Mouse (Mus musculus): Measurements from ENCODE around the gene Gprc5a.

The Gprc5a gene

DNA sequence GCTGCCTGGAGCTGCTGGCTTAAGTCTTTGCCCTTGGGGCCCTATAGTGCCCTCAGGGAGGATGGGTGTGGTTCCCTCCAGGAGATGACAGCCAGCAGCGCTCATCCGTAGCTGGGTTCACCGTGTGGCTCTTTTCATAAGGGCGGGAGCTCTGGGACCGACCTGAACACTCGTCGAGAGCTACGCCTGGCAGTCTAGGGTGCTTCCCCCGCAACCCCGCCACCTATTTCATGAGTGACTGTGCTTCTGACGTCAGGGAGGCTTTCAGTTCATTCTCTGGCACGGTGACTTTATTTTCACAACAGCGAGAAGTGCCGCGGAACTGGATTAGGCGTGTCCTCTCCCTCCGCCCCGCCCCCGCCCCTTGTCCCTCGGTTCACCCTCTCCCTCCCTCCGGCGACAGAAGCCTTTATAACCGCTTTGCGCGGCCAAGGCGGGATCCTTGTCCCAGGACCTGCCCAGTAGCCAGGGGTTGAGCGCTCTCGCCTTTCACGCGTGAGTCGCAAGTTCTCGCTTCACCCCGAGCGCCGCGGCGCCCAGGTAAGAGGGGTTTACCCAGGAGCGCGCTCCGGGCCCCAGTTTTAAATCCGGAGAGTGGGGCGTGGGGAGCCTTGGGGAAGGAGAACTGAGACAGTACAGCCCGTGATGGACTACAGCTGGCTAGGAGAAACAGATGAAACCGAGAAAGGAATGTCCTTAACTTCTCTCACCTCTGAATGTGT, at the start of gene Gprc5a:
Gene Gprc5a (plus strand): TSS at position 416 of the 722 bp plus-strand sequence.
- no peak for DNase-seq (ENCODE audit: low spot score in 2 of 2)

DNA sequence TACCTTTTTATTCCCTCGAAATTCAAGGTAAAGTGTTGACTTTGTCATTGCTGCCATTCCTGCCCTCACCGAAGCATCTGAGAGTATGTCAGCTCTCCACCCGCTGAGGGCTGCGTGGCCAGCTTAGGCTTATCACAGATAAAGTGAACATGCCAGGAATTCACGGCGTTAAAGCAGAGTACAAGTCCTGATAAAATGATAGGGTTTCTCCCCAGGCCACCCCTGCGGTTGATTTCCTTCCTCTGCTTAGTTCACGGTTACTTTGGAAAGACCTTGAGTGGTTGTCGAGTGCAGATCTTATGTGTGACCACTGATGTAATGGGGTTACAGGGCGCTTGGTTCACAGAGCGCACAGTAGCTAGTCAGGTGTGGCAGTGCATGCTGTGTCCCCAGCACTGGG, 48.2 kb upstream of the Gprc5a start:
- DNase-seq (ENCODE audit: low spot score in 2 of 2) = no peak

DNA sequence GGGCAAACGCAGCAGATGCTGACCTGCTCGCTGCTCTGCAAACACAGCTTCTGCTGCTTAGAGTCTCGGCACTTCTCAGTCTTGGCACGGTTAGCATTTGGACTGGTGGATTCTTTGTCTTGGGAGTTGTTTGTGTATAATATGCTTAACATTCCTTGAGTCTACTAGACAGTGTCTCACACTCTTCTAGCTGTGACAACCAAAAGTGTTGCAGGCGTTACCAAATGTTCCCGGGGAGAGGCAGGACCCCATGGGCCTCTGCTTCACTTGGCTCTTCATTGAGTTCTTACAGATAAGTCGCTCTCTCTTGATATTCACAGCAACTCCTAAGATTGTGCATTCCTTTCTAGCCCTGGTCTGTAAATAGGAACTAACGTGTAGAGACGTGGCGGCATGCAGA, 45.9 kb upstream of the Gprc5a start:
- DNase-seq (ENCODE audit: low spot score in 2 of 2) = no peak

DNA sequence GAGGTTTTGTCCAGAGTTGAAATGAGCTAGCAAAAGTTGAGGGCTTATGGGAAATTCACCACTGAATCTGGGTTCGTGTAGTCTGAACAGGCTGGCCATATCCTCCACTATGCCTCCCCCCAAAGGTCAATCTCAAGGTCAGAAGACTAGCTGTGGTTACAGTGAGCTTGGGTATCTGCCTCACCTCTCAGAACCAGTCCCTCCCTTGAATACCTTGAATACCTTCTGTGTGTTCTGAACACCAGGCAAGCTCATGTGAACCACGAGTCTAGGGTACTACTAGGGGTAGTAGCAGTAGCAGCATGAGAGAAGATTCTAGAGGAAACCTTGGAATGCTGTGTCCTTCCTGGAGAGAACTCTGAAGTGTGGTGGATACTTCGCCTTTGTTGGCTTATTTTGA, 43.8 kb upstream of the Gprc5a start:
- DNase-seq (ENCODE audit: low spot score in 2 of 2) = no peak

DNA sequence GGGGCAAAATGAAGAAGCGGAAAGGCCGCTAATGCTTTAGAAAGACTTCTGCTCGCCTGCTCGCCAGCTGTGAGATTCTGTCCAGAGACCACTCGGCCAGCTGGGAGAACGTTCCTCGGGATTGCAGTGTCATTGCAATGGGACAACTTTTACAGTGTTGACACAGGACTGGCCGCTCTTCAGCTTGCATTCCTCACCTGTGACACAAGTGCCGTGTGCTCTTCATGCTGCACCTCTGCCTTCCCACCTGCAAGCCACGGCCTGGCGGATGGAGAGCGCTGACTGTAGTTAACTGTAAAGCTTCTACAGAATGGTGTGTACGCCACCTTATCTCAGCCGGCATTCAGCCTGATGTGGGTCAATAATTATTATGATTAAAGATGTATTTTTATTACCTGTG, 42.1 kb upstream of the Gprc5a start:
- DNase-seq (ENCODE audit: low spot score in 2 of 2) = no peak

DNA sequence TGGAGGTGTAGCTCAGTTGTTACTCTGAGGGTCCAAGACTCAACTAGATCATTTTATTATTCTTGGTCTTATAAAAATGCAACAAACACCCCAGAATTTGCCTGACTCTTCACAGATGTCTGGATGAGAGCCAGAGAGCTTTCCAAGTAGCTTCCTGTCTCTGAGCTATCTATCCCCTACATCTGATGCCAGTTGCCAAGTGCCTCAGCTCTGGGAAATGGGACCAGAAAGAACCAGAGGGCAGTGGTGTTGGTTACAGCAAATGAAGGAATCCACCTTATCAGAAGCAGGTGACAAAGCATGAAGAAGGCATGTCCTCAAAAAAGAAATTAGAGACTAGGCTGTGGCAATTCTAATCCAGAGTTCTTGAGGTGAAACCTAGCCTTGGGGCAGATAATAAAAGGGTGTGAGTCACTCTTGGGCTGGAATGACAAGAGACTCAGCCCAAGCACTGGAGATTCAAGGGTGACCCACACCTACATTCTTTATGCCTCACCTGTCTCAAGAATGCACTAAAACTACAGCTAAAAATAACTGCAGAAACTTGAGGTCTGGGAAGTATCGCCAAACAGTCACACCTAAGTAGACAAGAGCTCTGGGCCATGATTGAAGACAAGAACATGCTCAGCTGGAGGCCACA, 40.5 kb upstream of the Gprc5a start:
- DNase-seq (ENCODE audit: low spot score in 2 of 2) = no peak

DNA sequence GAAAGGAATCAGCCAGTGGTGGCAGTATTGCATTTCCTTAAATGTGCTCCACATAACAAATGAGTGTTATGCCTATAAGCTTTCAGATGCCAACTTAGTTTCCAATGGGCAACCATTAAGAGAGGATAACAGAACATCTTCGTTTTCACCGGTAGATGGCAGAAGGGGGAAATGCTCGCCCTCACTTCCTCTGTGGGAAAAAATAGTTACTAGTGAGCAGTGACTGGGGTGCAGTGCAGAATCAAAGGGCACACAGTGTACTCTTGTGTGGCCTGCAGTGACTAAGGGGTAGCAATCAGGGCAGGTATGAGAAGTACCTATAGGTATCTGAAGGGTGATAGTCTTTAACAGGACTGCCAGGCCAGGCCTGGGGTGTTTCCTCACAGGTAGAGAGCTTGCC, 39.2 kb upstream of the Gprc5a start:
- peak in 1 of 2 experiments; percentile 29 for DNase-seq (ENCODE audit: low spot score in 2 of 2)

DNA sequence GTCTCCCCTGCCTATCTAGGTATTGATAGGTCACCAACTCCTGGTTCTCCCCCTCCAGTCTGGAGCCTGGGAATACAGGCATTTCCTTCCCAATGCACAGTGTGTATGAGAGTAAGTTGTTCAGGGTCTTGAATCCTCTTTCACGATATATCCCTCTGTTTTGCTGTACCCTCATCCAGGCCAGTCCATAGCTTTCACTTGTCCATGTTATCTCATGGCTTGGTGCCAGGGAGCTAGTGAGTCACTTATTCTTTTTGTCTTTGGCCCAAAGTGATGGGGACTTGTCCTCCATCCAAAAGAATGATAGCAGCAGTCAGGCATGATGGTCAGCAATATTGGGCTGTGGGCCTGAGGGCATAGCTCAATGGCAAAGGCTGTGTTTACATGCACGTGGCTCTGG, 38.7 kb upstream of the Gprc5a start:
- no peak for DNase-seq (ENCODE audit: low spot score in 2 of 2)

DNA sequence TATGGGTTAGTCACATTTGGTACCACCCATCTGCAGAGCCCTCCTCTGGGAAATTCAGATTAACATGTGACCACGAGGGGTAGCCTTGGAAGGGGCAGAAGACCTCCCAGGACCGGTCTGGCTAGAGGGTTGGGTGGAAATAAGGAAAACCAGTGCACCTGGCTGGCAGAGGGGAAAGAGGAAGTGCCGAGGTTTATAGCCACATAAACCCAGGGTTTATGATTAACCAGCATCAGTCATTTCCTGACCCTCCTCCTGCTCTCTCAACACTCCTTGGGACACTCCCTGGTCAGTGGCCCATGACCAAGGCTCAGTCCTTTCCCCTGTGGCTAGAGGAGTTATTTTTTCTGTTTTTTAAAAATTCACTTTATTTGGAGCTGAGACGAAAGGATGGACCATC, 36.2 kb upstream of the Gprc5a start:
- no peak for DNase-seq (ENCODE audit: low spot score in 2 of 2)

DNA sequence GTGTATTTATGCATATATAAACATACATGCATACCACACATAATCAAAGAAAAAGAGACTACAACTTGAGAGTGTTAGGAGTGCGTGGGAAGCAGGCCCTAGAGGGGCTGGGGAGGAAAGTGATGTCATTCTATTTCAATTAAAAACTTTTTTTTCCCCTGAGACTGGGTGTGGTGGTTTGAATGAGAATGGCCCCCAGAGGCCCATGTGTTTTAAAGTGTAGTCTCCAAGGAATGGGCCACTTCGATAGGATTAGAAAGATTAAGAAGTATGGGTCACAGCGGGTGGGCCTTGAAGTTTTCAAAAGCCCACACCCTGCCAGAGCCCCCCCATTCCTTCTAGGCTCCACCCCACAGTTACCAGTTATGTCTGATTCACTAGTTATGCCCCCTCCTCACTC, 26.8 kb upstream of the Gprc5a start:
- DNase-seq (ENCODE audit: low spot score in 2 of 2) = no peak

DNA sequence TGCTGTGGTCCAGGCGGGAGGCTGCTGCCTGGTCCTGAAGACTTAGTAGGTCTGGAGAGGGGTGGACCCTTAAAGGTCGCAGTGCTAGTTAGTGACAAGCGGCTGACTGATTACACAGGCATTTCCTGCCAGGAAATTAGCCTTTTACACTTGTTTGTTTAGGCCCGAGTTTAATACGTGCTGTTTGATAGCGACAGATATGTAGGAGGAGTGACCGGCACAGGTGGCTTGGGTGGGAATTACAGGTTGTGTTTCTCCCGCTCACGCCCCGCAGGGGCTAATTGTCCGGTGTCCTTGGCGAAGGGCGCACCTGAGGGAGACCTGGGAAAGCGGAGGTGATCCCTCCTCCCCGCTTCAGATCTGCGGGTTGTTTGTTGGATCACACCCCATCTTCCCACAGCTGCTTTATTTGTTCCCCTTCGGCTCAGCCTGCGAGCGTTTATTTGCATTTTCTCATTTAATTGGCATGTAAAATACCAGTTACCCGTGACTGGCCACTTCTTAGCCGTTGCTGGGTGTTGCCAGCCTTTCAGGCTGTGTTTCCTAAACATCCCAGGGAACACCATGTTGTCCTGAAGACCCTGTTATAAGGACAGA, 25.1 kb upstream of the Gprc5a start:
- no peak for DNase-seq (ENCODE audit: low spot score in 2 of 2)

DNA sequence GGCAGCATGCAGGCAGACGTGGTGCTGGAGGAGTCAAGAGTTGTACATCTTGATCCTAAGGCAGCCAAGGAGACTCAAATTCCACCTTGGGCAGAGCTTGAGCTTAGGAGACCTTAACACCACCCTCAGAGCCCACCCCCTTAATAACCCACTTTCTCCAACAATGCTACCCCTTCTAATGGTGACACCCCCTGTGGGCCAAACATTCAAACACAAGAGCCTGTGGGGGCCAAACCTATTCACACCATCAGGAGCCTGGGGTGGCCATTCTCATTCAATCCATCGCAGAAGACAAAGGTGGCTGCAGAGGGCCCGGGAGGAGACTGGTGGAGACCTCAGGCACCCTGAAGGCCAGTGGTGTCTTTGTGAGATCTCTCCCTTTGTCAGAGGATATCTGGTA, 23.5 kb upstream of the Gprc5a start:
- no peak for DNase-seq (ENCODE audit: low spot score in 2 of 2)

DNA sequence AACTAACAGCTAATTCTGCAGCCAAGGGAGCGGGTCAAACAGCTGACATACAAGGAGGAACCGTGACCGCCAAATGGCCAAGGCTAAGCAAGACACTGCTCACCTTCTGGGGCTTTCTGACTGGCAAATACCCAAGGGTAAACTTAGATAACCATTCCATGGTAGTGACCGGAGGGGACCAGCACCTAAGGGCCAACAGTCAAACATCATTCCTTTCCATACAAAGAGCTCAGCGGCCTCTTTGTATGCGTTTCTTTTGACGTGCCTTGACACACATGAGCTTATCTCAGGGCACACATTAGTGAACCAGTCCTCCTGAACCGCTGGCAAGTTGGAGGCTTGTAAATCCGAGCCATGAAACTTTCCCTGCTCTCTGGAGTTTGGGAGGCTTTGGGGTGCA, 18.2 kb upstream of the Gprc5a start:
- DNase-seq (ENCODE audit: low spot score in 2 of 2) = no peak

DNA sequence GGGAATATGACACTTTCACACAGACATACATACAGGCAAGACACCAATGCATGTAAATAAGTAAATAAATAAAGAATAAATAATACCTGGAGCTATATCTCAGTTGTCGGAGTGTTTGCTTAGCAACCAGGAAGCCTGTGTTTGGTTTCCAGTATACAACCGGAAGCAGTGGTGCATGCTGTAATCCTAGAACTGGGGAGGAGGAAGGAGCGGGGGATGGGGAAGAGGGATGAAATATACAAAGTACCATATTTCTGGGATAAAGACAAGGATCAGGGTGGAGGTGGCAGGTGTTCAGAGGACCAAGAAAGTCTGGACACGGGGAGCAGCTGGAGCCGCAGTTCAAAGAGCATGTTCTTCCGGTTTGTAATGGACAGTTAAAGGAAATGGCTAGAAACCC, 16.9 kb upstream of the Gprc5a start:
- no peak for DNase-seq (ENCODE audit: low spot score in 2 of 2)

DNA sequence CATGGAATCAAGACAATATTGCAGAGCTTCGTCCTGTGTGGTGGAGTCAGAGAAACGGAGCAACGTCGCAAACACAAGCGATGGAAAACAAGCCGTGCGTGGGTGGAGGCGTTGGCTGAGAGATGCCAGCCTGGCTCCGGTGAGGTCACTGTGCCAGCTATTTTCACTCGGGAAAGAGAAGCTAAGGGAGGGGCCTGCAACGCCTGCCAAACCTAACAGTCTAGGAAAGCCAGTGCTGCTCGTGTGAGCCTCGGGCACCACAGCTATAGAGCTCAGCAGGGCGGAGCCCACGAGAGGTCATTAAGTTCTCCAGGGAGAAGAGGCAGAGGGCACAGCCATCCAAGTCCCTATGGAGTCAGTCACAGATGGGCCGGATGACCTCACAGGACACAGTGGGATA, 16.5 kb upstream of the Gprc5a start:
- no peak for DNase-seq (ENCODE audit: low spot score in 2 of 2)

DNA sequence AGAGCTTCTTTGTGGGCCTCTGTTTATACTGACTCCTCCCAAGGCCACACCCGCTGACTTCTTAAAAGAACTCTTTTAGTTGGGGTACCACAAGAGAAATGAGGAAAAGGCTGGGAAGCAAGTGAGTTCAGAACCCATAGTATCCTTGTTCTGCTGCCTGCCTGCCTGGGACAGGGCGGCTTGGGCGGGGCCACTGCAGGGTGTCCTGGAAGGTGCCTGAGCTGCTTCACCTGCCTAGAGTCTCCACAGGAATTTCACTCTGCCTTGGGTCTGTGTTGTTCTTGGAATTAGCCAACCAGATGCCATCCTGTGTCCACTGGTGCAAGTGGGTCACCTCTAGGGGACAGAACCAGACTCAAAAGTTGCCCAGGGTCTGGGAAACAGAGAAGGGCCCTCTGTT, 11.7 kb upstream of the Gprc5a start:
- DNase-seq (ENCODE audit: low spot score in 2 of 2) = no peak

DNA sequence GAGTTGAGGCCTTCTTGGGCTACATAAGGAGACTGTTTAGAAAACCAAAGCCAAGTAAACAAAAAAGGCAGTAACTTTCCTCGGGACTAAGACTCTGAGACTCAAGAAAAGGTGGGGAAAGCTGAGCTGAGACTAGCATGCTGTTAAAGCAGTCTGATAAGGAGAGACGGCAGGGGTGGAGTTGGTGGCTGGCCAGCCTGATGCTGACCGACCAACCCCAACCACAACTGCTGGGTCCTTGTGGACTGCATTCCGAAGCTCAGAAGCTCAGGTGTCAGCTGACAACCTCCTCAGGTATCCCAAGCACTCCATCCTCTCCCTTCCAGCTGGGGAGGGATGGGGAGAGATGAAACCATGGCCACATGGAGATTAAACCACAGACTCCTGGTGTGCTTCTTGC, 9.6 kb upstream of the Gprc5a start:
- DNase-seq (ENCODE audit: low spot score in 2 of 2) = no peak

DNA sequence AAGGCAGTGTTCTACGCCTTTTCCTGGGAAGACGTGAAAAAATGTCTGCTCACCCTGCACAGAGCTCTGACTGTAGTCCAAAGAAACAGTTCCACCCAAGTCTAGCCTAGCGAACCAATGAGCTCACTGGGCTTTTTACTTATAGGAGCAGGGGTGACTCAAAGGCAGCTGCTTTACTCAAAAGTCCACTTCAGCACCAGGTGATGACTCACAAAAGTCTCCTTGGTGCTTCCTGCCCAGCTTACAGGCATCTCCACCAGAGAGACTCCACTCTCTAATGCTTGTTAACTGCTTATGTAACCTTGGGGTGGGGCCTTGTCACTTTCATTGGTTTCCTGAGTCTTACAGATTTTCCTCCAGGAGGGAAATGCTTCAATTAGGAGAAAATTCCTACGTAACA, 4.7 kb upstream of the Gprc5a start:
- DNase-seq (ENCODE audit: low spot score in 2 of 2) = no peak

DNA sequence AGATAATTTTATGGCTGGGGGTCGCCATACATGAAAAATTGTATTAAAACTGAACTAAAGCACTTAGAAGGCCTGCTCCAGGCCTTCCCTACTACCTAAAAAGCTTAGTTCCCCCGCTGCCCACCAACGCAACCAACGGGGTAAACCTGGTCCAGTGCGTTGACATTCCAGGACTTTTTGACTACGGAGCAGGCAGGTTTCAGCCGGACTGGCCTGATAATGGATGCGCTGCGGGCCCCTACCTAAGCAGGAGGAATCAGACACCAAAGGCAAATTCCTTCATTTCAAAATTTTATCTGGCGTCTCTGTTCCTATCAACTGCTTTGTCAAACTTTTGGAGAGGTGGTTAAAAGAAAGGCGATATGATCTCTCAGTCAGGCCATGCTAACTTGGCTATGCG, 830 bp upstream of the Gprc5a start:
- DNase-seq (ENCODE audit: low spot score in 2 of 2) = no peak

DNA sequence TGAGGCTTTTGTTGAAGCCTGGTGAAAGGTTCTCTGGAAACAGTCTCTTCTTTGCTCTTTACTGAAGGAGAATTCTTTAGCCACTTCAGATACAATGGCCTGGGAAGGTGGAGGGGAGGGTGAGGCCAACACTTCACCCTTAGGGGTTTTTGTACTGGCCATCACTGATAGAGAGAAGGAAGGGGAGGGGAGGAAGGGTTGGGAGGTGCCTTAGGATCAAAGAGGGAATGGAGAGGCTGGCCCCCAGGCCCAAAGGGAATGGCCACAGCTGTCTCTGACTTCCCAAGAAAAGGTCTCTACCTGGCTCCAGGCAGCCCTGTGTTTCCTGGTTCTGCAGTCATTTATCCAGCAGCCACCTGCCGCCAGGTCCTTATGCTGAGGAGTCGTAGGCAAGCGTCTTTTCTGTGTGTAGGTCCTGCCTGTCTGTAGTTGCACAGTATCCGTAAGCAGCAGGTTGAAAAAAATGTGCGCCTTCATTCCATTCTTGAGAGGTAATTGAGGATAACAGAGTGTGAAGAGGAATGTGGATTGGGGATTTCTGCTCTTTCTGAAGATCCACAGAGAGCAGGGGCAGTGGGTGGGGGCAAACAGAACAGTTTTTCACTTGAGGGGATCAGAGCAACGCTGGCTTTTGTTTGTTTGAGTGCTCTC, 1.5 kb downstream of the Gprc5a start:
- no peak for DNase-seq (ENCODE audit: low spot score in 2 of 2)

DNA sequence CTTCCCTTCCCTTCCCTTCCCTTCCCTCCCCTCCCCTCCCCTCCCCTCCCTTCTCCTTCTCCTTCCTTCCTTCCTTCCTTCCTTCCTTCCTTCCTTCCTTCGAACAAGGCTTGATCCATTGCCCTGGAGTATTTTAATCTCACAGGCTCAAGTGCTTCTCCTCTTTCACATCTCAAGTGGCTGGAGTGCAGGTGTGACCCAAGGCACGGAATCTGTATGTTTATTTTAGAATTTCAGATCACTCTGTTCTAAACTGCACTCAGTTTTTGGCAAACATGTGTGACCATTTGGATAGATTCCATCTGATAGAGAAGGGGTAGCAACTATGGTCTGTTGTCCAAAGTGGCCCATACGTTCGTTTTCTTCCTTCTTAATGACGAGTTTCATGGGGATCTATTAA, 2.8 kb downstream of the Gprc5a start:
- no peak for DNase-seq (ENCODE audit: low spot score in 2 of 2)

DNA sequence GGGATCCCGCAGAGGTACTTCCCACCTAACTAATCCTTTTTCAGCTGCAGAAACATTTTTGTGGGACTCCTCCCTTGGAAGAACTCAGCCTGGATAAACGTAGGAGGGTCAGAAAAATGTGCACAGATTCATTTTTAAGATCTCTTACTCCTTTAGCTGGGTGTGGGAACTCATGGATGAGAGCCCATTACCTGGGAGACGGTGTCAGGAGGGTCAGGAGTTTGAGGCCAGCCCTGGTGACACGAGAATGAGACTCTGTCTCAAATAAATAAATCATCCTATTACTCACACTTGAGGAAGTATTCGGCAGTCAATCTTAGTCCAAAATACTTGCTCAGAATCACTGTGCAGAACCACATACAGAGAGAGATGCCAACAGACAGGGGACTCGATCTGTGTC, 4.4 kb downstream of the Gprc5a start:
- DNase-seq (ENCODE audit: low spot score in 2 of 2) = no peak

DNA sequence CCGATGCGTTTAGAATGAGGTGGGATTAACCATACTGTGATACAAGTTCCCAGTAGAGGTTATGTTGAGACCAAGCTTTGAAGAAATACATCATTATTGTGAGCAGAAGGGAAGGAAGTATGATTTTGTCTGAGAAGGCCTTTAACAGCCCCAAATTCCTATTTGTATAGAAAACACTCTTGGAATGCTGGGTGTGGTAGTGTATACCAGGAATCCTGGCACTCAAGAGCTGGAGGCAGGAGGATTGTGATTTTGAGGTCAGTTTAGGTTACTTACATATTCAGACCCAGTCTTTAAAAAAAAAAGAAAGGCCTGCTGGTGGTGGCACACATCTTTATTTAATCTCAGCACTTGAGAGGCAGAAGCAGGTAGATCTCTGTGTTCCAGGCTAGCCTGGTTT, 4.9 kb downstream of the Gprc5a start:
- no peak for DNase-seq (ENCODE audit: low spot score in 2 of 2)
